Mouse (Mus musculus): ENCODE data around the gene Rcn3. TPM values are rescaled to one million over a fixed set of nuclear protein-coding genes. Genes with fewer than 3 reads are reported as not detected.
"Not testable (repeated sequence)": the region's sequence is repeated elsewhere in the genome, so short reads cannot be mapped to it uniquely, and the experiment has no call there.

The Rcn3 gene
- total RNA-seq (2021), result 10 to 100 TPM; 65.2 to 71.2 TPM
- long read RNA-seq, experiment 1, transcript Rcn3-208 (7 exons, 1,453 nt), result minor isoform, 40 of 170 reads
- long read RNA-seq, experiment 1, transcript Rcn3-201 (7 exons, 1,462 nt), result major isoform, 73 of 170 reads
- long read RNA-seq, experiment 1, partial matches to known transcripts, result 14 of 170 reads
- long read RNA-seq, experiment 1, other reads (novel, unspliced or antisense), result 40 of 170 reads
- long read RNA-seq, experiment 2, transcript Rcn3-208 (7 exons, 1,453 nt), result minor isoform, 19 of 77 reads
- long read RNA-seq, experiment 2, transcript Rcn3-201 (7 exons, 1,462 nt), result major isoform, 24 of 77 reads
- long read RNA-seq, experiment 2, partial matches to known transcripts, result 5 of 77 reads
- long read RNA-seq, experiment 2, other reads (novel, unspliced or antisense), result 29 of 77 reads

GRCm38 (mm10) chr7:45092048-45092447, at the start of gene Rcn3:
Gene Rcn3, minus strand, starts transcription at chr7:45092221.
- peak; percentile 88 for DNase-seq

GRCm38 (mm10) chr7:45141319-45141718, 49.3 kb upstream of the Rcn3 start:
- DNase-seq, result no peak

GRCm38 (mm10) chr7:45139904-45140723, 48.1 kb upstream of the Rcn3 start:
- DNase-seq, result no peak

- no peak for DNase-seq
Measured at GRCm38 (mm10) chr7:45138403-45138802, 46.4 kb upstream of the Rcn3 start.

- no peak for DNase-seq
Measured at GRCm38 (mm10) chr7:45137171-45138006, 45.4 kb upstream of the Rcn3 start.

GRCm38 (mm10) chr7:45135993-45136567, 44.1 kb upstream of the Rcn3 start, which contains the start of the genes Gm45713 and Flt3l:
Gene Gm45713, minus strand, starts transcription at chr7:45136231.
Gene Flt3l, minus strand, starts transcription at chr7:45136432.
- DNase-seq, result peak; percentile 96

GRCm38 (mm10) chr7:45135370-45135769, 43.3 kb upstream of the Rcn3 start:
- no peak for DNase-seq

GRCm38 (mm10) chr7:45134544-45135026, 42.6 kb upstream of the Rcn3 start:
- DNase-seq, result no peak

GRCm38 (mm10) chr7:45133446-45134159, 41.6 kb upstream of the Rcn3 start:
- no peak for DNase-seq

GRCm38 (mm10) chr7:45131850-45132249, 39.8 kb upstream of the Rcn3 start:
- DNase-seq, result no peak

- DNase-seq, result no peak
Measured at GRCm38 (mm10) chr7:45129776-45130512, 37.9 kb upstream of the Rcn3 start.

GRCm38 (mm10) chr7:45129318-45129717, 37.3 kb upstream of the Rcn3 start:
- peak; percentile 74 for DNase-seq

GRCm38 (mm10) chr7:45128624-45129246, 36.7 kb upstream of the Rcn3 start, which contains the start of gene Rpl13a:
Gene Rpl13a, minus strand, starts transcription at chr7:45128761.
- DNase-seq, result peak; percentile 97

- no peak for DNase-seq
Measured at GRCm38 (mm10) chr7:45127700-45128224, 35.7 kb upstream of the Rcn3 start.

- DNase-seq, result no peak
Measured at GRCm38 (mm10) chr7:45126844-45127699, 35.1 kb upstream of the Rcn3 start.

- no peak for DNase-seq
Measured at GRCm38 (mm10) chr7:45126147-45126843, 34.3 kb upstream of the Rcn3 start.

GRCm38 (mm10) chr7:45125649-45126048, 33.6 kb upstream of the Rcn3 start:
- DNase-seq, result not testable (repeated sequence)

GRCm38 (mm10) chr7:45125144-45125600, 33.2 kb upstream of the Rcn3 start:
- DNase-seq, result no peak

Data from adrenal gland, postnatal 10 days (tissue).